Mouse (Mus musculus) lung, postnatal 0 days (tissue): ENCODE results near the gene Tnfaip8l3.

Experiments used
- CTCF ChIP-seq: IDR thresholded peaks from 2 replicates; pipeline ENCODE4 v1.5.1; 2016; ENCODE audit warnings: antibody characterized with exemption, mild to moderate bottlenecking
- EP300 ChIP-seq: IDR thresholded peaks from 2 replicates; pipeline ENCODE4 v1.6.1; 2016; ENCODE audit warnings: antibody characterized with exemption, mild to moderate bottlenecking, control low read depth

GRCm38 (mm10) chr9:54084245-54084644 lies 16.1 kb upstream of the Tnfaip8l3 start:
- TF ChIP-seq EP300 (no peak), CTCF (no peak)
